Mouse (Mus musculus) ES-Bruce4 (cell line): ENCODE results near the gene Meig1. TPM values are rescaled to one million over a fixed set of nuclear protein-coding genes. Genes with fewer than 3 reads are reported as not detected.

ENCODE experiments used
- H3K27ac ChIP-seq: 2 replicates; pipeline ENCODE4 v1.5.1; 2012; ENCODE audit warnings: low read length, inconsistent platforms; ENCODE audit not compliant: insufficient read depth
- H3K27me3 ChIP-seq: 2 replicates; pipeline ENCODE4 v1.6.1; 2012; ENCODE audit warnings: mild to moderate bottlenecking, low read length, inconsistent platforms; ENCODE audit not compliant: control insufficient read depth, poor library complexity, insufficient read depth, severe bottlenecking
- H3K36me3 ChIP-seq: 2 replicates; pipeline ENCODE4 v1.6.1; 2012; ENCODE audit warnings: inconsistent platforms, mild to moderate bottlenecking, low read length, moderate library complexity; ENCODE audit not compliant: control insufficient read depth, poor library complexity, insufficient read depth, severe bottlenecking
- H3K4me1 ChIP-seq: one replicate; pipeline ENCODE4 v1.8.1; 2011; ENCODE audit warnings: low read length; ENCODE audit not compliant: control insufficient read depth, insufficient read depth
- H3K4me3 ChIP-seq: 2 replicates; pipeline ENCODE4 v1.5.1; 2011; ENCODE audit warnings: low read depth, mild to moderate bottlenecking, low read length
- H3K9ac ChIP-seq: 2 replicates; pipeline ENCODE4 v1.6.1; 2012; ENCODE audit warnings: low read depth, mild to moderate bottlenecking, inconsistent platforms; ENCODE audit not compliant: poor library complexity, severe bottlenecking
- H3K9me3 ChIP-seq: replicated peaks from 2 replicates; pipeline ENCODE4 v1.6.1; 2012; ENCODE audit warnings: mild to moderate bottlenecking, low read length, inconsistent platforms; ENCODE audit not compliant: control insufficient read depth, poor library complexity, insufficient read depth, severe bottlenecking
- CTCF ChIP-seq: IDR thresholded peaks from one replicate; pipeline ENCODE4 v1.8.1; 2011; ENCODE audit warnings: low read depth, low read length
- EP300 ChIP-seq: IDR thresholded peaks from 2 replicates; pipeline ENCODE4 v1.6.1; 2011; ENCODE audit warnings: low read depth, low read length; ENCODE audit not compliant: insufficient read depth
- POLR2A ChIP-seq: IDR thresholded peaks from one replicate; pipeline ENCODE4 v1.8.1; 2011; ENCODE audit warnings: low read length; ENCODE audit not compliant: insufficient read depth
- polyA plus RNA-seq: library from polyadenylated mRNA; stranded (reverse); fragments of >200 nt; gene quantifications from 2 replicates; pipeline ENCODE4 v1.2.4, GENCODE M21; 2011; ENCODE audit warnings: low read depth; ENCODE audit not compliant: missing spikeins, insufficient read depth, insufficient read length

The Meig1 gene
- polyA plus RNA-seq, 1 experiment, result not detected

DNA sequence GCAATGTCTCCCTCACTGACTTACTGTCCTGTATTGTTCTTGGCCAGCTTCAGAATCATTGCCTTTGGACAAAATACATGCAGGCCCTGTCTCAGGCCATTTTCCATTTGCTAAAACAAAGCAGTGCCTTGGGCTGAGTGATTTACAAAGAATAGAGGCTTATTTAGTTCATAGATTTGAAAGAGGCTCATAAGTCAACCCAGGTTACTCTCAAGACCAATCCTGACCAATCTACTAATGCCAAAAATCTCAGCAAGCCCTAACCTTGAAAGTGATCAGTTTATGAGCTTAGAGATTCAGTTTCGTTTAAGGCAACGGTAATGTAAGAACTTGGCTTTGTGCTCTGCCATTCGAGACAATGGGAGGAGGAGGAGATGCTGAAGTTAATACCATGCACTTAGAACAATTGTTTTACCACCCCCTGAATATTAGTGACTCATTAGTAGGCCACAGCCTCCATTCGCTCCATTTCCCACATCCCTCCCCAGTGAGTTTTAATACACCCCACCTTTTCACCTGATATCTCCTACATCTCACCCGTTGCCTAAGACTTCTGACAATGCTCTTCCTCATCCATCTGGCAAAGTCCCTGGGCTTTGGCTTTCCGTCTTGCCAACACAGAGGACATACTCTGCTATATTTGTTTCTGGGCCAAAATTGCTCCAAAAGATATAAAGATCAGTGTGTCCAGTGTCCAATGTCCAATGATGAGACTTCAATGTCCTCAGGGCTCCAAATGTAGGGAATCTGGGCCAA lies 35.2 kb downstream of the Meig1 start:
- Histone ChIP-seq H3K9me3 (no peaks in the 10 kb centered on the region), H3K4me1 (no peaks in the 10 kb centered on the region), H3K36me3 (no peaks in the 10 kb centered on the region), H3K4me3 (no peak overlapping the region), H3K27me3 (no peaks in the 10 kb centered on the region), H3K9ac (no peak overlapping the region), H3K27ac (no peak overlapping the region)
- TF ChIP-seq CTCF, result no peak

DNA sequence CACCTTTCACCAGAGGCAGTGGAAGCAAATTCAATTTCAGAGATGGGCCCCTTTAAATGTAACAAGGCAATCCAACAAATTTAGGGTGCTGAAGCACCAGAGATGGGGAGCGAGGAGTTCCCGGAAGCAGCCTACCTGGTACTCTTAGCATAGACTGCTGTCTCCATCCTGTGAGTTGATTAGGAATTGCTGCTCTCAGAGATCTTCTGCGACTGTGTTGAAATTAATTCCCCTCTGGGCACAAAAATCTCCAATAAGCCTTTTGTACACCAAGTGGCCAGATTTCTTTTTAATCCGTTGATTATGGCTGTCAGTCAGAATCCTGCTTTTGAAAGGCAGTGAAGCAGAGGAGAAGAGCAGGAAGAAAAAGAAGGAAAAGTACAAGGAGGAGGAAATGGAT lies 57.3 kb downstream of the Meig1 start:
- Histone ChIP-seq H3K9ac (no peak overlapping the region), H3K4me1 (no peaks in the 10 kb centered on the region), H3K4me3 (no peak overlapping the region), H3K27me3 (0 out of 2 replicates have a peak, but pooled peaks cover 2% of the 10 kb centered on the region), H3K9me3 (no peaks in the 10 kb centered on the region), H3K27ac (no peak overlapping the region), H3K36me3 (no peaks in the 10 kb centered on the region)
- no peak for TF ChIP-seq CTCF
- no peak for TF ChIP-seq POLR2A
- no peak for TF ChIP-seq EP300

DNA sequence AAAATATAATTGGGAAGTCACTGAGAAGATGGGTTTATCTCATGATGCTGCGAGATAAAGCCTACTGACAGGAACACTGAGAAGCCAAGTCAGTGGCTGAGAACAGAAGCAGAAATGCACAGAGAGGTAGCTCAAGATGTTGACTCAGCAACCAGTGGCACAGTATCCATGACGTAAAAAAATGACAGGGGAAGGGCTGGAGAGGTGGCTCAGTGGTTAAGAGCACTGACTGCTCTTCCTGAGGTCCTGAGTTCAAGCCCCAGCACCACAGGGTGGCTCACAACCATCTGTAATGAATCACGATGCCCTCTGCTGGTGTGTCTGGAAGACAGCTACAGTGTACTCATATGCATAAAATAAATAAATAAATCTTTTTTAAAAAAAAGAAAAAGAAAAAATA lies 61.4 kb downstream of the Meig1 start:
- H3K36me3 ChIP-seq, result no peaks in the 10 kb centered on the region
- H3K4me1 ChIP-seq, result no peaks in the 10 kb centered on the region
- H3K4me3 ChIP-seq, result no peak overlapping the region
- no peak overlapping the region for H3K27ac ChIP-seq
- no peak overlapping the region for H3K9ac ChIP-seq
- no peaks in the 10 kb centered on the region for H3K9me3 ChIP-seq
- TF ChIP-seq EP300 (no peak), POLR2A (no peak)
- H3K27me3 ChIP-seq, result 0 out of 2 replicates have a peak, but pooled peaks cover 2% of the 10 kb centered on the region

Other genes starting within 250 kb of the Meig1 start
- gene Nmt2, start 138.4 kb downstream of the Meig1 start, polyA plus RNA-seq, result 119 TPM in 2 replicates
- 17.1 and 19.0 TPM in 2 replicates for gene Rpp38, start 90.0 kb downstream of the Meig1 start, polyA plus RNA-seq
- gene Acbd7, start 86.5 kb downstream of the Meig1 start, polyA plus RNA-seq, result 5.9 and 8.7 TPM in 2 replicates
- not detected in 2 replicates for gene Olah, start 25.4 kb downstream of the Meig1 start, polyA plus RNA-seq
- 14.7 and 15.2 TPM in 2 replicates for gene Dclre1c, start 1.5 kb upstream of the Meig1 start, polyA plus RNA-seq
- 33.9 and 34.2 TPM in 2 replicates for gene Suv39h2, start 52.4 kb upstream of the Meig1 start, polyA plus RNA-seq
- gene Gm45902, start 90.1 kb upstream of the Meig1 start, polyA plus RNA-seq, result 4.4 and 4.7 TPM in 2 replicates
- 111 and 128 TPM in 2 replicates for gene Hspa14, start 90.2 kb upstream of the Meig1 start, polyA plus RNA-seq
- 0.79 and 1.4 TPM in 2 replicates for gene Cdnf, start 90.4 kb upstream of the Meig1 start, polyA plus RNA-seq
- gene Fam107b, start 147.8 kb upstream of the Meig1 start, polyA plus RNA-seq, result 46.0 and 54.4 TPM in 2 replicates